ENCODE assay signal across 13 mouse cellular contexts in the genomic region with DNA sequence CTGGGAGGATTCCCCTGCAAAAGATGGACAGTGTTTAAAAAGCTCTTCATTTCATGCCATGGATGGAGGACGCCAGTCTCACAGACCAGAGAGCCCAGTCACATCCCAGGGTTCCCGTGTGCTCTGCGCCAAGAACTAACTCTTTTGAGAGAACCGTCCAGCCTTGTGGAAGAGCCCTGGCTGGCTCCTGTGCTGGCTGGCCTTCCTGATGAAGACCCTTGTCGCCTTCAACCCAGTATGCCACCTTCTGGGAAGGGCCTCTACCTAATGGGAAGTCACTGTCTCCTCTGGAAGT. TPM values are rescaled to one million over a fixed set of nuclear protein-coding genes. Genes with fewer than 3 reads are reported as not detected.
DNase-seq lines count a peak whose midpoint lies in the region; ATAC-seq and TF ChIP-seq lines count a peak whose summit lies in the region.
"Had no signal": no experiment of that assay in that cellular context is flagged by ENCODE, and none has a peak within 500 bp of the region (broad histone marks: within the 10 kb centered on the region; RNA-seq: fewer than 3 reads in every experiment).

No protein-coding gene starts in this region.

- H3K4me1 ChIP-seq in forebrain, embryonic 13.5 days, result peaks cover 16% of the 10 kb centered on the region
- H3K4me1 ChIP-seq in hindbrain, embryonic 16.5 days (ENCODE audit: control insufficient read depth, insufficient read depth, low read depth, low read length), result peaks cover 11% of the 10 kb centered on the region
- peaks cover 3% of the 10 kb centered on the region; the same call in 1 of the 2 replicates for H3K4me1 ChIP-seq in neural tube, embryonic 14.5 days (ENCODE audit: control insufficient read depth, insufficient read depth, low read length)

- H3K9me3 ChIP-seq in forebrain, embryonic 13.5 days (replicated peaks), result no peaks in the 10 kb centered on the region
- no peaks in the 10 kb centered on the region for H3K9me3 ChIP-seq in hindbrain, embryonic 16.5 days (ENCODE audit: control insufficient read depth, low read length)
- no peaks in the 10 kb centered on the region for H3K9me3 ChIP-seq in neural tube, embryonic 14.5 days (ENCODE audit: control insufficient read depth, low read length)
- H3K9me3 ChIP-seq: embryonic facial prominence, embryonic 12.5 days had no signal

- ATAC-seq in forebrain, embryonic 13.5 days, result peak; percentile 36; the same call in 1 of the 2 replicates
- ATAC-seq in hindbrain, embryonic 16.5 days, result no peak
- ATAC-seq in neural tube, embryonic 14.5 days (ENCODE audit: low read depth), result no peak; the same call in 1 of the 2 replicates
- ATAC-seq: intestine, embryonic 16.5 days had no signal

- DNase-seq in layer of hippocampus, adult 2 months (ENCODE audit: low spot score in 2 of 2), result no peak
- no peak for DNase-seq in layer of hippocampus, adult 9-11 months
- no peak for DNase-seq in adrenal gland, adult (ENCODE audit: inconsistent age in 2 of 2, low spot score in 1 of 2)
- no peak for DNase-seq in gastrocnemius, postnatal 4 days (ENCODE audit: low spot score in 2 of 2)
- DNase-seq: cerebellum, adult 9-11 months; lung, adult 18-20 months had no signal

- no peaks in the 10 kb centered on the region for H3K36me3 ChIP-seq in forebrain, embryonic 13.5 days (ENCODE audit: poor library complexity, severe bottlenecking)
- no peaks in the 10 kb centered on the region for H3K36me3 ChIP-seq in hindbrain, embryonic 16.5 days (ENCODE audit: control insufficient read depth, insufficient read depth, low read length)
- H3K36me3 ChIP-seq in neural tube, embryonic 14.5 days (ENCODE audit: control insufficient read depth, insufficient read depth, low read length), result no peaks in the 10 kb centered on the region
- H3K36me3 ChIP-seq: embryonic facial prominence, embryonic 12.5 days had no signal

- TF ChIP-seq CTCF in layer of hippocampus, adult 2 months (conservative IDR thresholded peaks at IDR 0.05), result no peak

- peak overlapping the region; percentile 81 for H3K27ac ChIP-seq in layer of hippocampus, adult 2 months
- H3K27ac ChIP-seq in forebrain, embryonic 13.5 days, result peak overlapping the region; percentile 81
- peak overlapping the region; percentile 79 for H3K27ac ChIP-seq in hindbrain, embryonic 16.5 days (ENCODE audit: low read depth, low read length)
- peak overlapping the region; percentile 88 for H3K27ac ChIP-seq in neural tube, embryonic 14.5 days (ENCODE audit: low read depth, low read length)
- H3K27ac ChIP-seq: embryonic facial prominence, embryonic 12.5 days; macrophage had no signal

- H3K27me3 ChIP-seq in forebrain, embryonic 13.5 days, result no peaks in the 10 kb centered on the region
- H3K27me3 ChIP-seq in hindbrain, embryonic 16.5 days (replicated peaks; ENCODE audit: control insufficient read depth, insufficient read depth, low read length), result no peaks in the 10 kb centered on the region
- H3K27me3 ChIP-seq in neural tube, embryonic 14.5 days (ENCODE audit: control insufficient read depth, insufficient read depth, low read length), result no peaks in the 10 kb centered on the region
- H3K27me3 ChIP-seq: embryonic facial prominence, embryonic 12.5 days had no signal

- WGBS in forebrain, embryonic 13.5 days, result 85% methylated on average over 5 of the region's 5 CpGs
- 74% methylated on average over 5 of the region's 5 CpGs for WGBS in hindbrain, embryonic 16.5 days
- WGBS in neural tube, embryonic 14.5 days, result 77% methylated on average over 5 of the region's 5 CpGs

- peak overlapping the region; percentile 64 for H3K4me2 ChIP-seq in forebrain, embryonic 13.5 days
- peak overlapping the region; percentile 62 for H3K4me2 ChIP-seq in hindbrain, embryonic 16.5 days (ENCODE audit: low read length)
- peak overlapping the region; percentile 49; the same call in 1 of the 2 replicates for H3K4me2 ChIP-seq in neural tube, embryonic 14.5 days (ENCODE audit: low read depth, low read length)

- no peak overlapping the region; the same call in 1 of the 2 replicates for H3K4me3 ChIP-seq in layer of hippocampus, adult 2 months
- H3K4me3 ChIP-seq in forebrain, embryonic 13.5 days, result no peak overlapping the region
- no peak overlapping the region for H3K4me3 ChIP-seq in hindbrain, embryonic 16.5 days (ENCODE audit: low read length)
- no peak overlapping the region; the same call in 1 of the 2 replicates for H3K4me3 ChIP-seq in neural tube, embryonic 14.5 days (ENCODE audit: low read depth, low read length)
- H3K4me3 ChIP-seq: myocyte had no signal

- H3K9ac ChIP-seq in forebrain, embryonic 13.5 days, result peak overlapping the region; percentile 60; the same call in 1 of the 2 replicates
- peak overlapping the region; percentile 53 for H3K9ac ChIP-seq in hindbrain, embryonic 16.5 days (ENCODE audit: low read depth, low read length)
- peak overlapping the region; percentile 49; the same call in 1 of the 2 replicates for H3K9ac ChIP-seq in neural tube, embryonic 14.5 days (replicated peaks; ENCODE audit: low read depth, low read length)
- H3K9ac ChIP-seq: embryonic facial prominence, embryonic 12.5 days had no signal

RNA-seq across cellular contexts. Expression of gene Tfb1m, which starts 54.1 kb away (rescaled TPM):
- 1 to 10 TPM; 5.7 to 7.1 TPM for total RNA-seq in layer of hippocampus, adult 2 months (2021)
- 16.0 and 17.8 TPM in 2 replicates for polyA plus RNA-seq in forebrain, embryonic 13.5 days (2015; fragmentation: Nextera tagmentation; extraction: Ambion mirVana)
- polyA plus RNA-seq in hindbrain, embryonic 16.5 days (2015; fragmentation: Nextera tagmentation; extraction: Ambion mirVana), result 12.5 and 13.3 TPM in 2 replicates
- polyA plus RNA-seq in neural tube, embryonic 14.5 days (2014; fragmentation: Nextera tagmentation; extraction: Ambion mirVana), result 14.7 and 15.7 TPM in 2 replicates
- total RNA-seq in gastrocnemius, postnatal 4 days (2021), result 10 to 100 TPM; 10.2 to 11.9 TPM
